Mouse (Mus musculus): Measurements from ENCODE around the gene Ift80. TPM values are rescaled to one million over a fixed set of nuclear protein-coding genes. Genes with fewer than 3 reads are reported as not detected.

The Ift80 gene
- total and polyA plus RNA-seq, 3 experiments = 0.56 to 66.1 (median 17.6) TPM

DNA sequence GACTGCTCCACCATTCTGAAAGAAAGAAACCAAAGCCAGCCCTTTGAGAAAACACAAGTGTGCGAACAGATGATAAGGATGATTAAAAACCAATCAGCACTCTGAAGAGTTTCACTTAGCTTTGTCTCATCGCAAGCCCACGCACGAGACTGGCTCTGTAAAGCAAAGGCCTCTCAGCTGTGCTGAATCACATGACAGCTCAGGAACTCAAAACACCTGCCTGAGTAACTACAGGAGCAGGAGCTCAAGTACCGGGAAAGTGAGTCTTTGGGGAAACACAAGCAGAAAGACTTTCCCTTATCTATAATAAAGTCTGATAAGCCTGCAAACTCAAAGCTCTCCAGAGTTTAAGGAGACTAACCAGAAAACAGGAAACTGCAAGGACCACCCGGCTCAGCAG lies 37.0 kb downstream of the Ift80 start:
- TF ChIP-seq POLR2AphosphoS5 (IDR thresholded peaks at IDR 0.05; ENCODE audit: insufficient replicate concordance, low read depth, low read length) = no peak
- Histone ChIP-seq H3K36me3 (replicated peaks) (peaks cover 44% of the 10 kb centered on the region), H3K4me1 (ENCODE audit: insufficient read depth, low read depth, low read length) (peaks cover 33% of the 10 kb centered on the region), H3K27me3 (ENCODE audit: insufficient read depth, low read length) (no peaks in the 10 kb centered on the region), H3K4me3 (ENCODE audit: low read depth, low read length) (no peak overlapping the region; the same call in 1 of the 2 replicates), H3K9me3 (replicated peaks) (peaks cover 3% of the 10 kb centered on the region; the same call in 1 of the 2 replicates)
- peak; percentile 82 for ATAC-seq (ENCODE audit: extremely low read depth, insufficient number of reproducible peaks, low FRiP score, poor library complexity, severe bottlenecking)
- DNase-seq (ENCODE audit: low spot score) = peak; percentile 8

DNA sequence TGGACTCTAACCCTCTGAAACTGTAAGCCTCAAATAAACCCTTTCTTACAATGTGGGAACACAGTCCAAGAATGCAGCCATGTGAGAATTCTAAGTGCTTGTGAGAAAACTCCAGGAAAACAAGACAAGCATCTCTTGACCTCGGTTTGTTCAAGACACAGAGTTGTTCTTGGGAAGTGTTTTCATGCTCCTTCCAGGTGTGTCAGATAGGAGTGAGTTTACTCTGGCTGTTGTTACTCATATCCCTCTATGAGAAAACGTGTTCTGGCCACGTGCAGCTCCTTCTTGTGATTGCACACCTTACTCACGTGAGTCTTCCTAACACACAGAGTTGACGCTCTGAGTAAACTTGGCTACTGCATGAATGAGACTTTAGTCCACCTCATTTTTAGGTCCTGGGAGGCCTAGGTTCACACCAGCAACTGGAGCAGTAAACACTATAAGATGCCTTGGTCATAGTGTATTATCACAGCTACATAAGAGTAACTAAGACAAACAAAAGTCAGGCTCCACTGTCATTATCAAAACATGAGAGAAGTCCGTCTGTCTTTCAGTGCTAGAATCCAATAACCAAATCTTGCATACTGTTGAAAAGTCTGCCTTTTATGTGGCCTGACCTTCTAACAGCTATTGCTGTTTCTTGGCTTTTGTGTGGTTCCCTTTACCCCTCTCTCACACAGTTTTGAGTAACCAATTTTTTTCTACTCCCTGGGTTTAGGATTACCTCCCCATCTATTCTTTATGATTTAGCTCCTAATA lies 37.7 kb downstream of the Ift80 start:
- H3K4me1 ChIP-seq (ENCODE audit: insufficient read depth, low read depth, low read length) = peaks cover 33% of the 10 kb centered on the region
- H3K9me3 ChIP-seq (replicated peaks) = peaks cover 3% of the 10 kb centered on the region; the same call in 1 of the 2 replicates
- TF ChIP-seq TAL1 (conservative IDR thresholded peaks at IDR 0.05; ENCODE audit: low read depth, low read length) (no peak), GATA2 (IDR thresholded peaks at IDR 0.05; ENCODE audit: borderline replicate concordance, low read depth, low read length) (no peak), CTCF (IDR thresholded peaks at IDR 0.05; ENCODE audit: low read depth, low read length) (no peak), POLR2AphosphoS5 (IDR thresholded peaks at IDR 0.05; ENCODE audit: insufficient replicate concordance, low read depth, low read length) (no peak), GATA1 (IDR thresholded peaks at IDR 0.05; ENCODE audit: borderline replicate concordance, low read length) (no peak)
- peaks cover 44% of the 10 kb centered on the region for H3K36me3 ChIP-seq (replicated peaks)
- H3K27me3 ChIP-seq (ENCODE audit: insufficient read depth, low read length) = no peaks in the 10 kb centered on the region
- no peak overlapping the region for H3K4me3 ChIP-seq (ENCODE audit: low read depth, low read length)
- DNase-seq (ENCODE audit: low spot score) (no peak), ATAC-seq (ENCODE audit: extremely low read depth, insufficient number of reproducible peaks, low FRiP score, poor library complexity, severe bottlenecking) (no peak)

DNA sequence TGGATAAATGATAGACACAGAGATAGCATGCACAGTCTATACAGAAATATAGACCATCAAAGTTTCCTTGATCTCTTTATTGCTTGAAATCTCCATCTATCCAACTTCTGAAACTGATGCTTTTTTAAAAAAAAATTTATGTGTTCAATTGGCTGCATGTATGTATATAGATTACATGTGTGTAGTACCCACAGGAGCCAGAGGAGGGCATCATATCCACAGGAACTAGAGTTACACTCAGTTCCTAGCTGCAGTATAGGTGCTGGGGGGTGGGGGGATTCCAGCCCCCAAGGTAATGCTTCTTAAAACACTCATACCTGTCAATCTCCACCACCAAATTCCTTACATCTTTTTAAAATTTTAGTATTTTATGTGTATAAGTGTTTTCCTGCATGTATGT lies 39.7 kb downstream of the Ift80 start:
- peak; percentile 21; the same call in 1 of the 2 replicates for TF ChIP-seq CTCF (IDR thresholded peaks at IDR 0.05; ENCODE audit: low read depth, low read length)
- TF ChIP-seq GATA2 (IDR thresholded peaks at IDR 0.05; ENCODE audit: borderline replicate concordance, low read depth, low read length) = no peak
- no peak for DNase-seq (ENCODE audit: low spot score)
- H3K36me3 ChIP-seq (replicated peaks) = peaks cover 53% of the 10 kb centered on the region

DNA sequence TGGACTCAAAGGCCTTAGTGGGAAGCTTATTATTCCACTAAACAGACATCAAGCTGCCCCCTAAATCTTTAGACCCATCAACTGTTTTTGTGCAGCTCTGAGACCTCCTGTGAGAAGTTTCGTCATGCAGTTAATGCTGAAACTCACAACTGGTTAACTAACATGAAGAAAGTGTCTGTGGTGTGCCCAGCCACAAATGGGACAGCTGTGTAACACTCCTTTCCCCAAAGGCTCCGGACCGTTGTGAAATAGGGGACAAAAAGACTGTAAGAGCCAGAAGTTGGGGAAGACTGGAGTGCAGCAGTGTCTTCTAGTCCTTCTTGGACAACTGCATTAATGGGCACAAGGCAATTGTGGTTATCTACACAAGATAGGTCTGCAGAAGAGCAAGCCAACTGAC lies 47.0 kb downstream of the Ift80 start:
- Histone ChIP-seq H3K36me3 (replicated peaks) (peaks cover 40% of the 10 kb centered on the region), H3K9me3 (replicated peaks) (no peaks in the 10 kb centered on the region), H3K4me1 (ENCODE audit: insufficient read depth, low read depth, low read length) (no peaks in the 10 kb centered on the region), H3K4me3 (ENCODE audit: low read depth, low read length) (no peak overlapping the region), H3K27me3 (ENCODE audit: insufficient read depth, low read length) (no peaks in the 10 kb centered on the region)
- no peak for TF ChIP-seq TAL1 (conservative IDR thresholded peaks at IDR 0.05; ENCODE audit: low read depth, low read length)
- no peak for TF ChIP-seq POLR2AphosphoS5 (IDR thresholded peaks at IDR 0.05; ENCODE audit: insufficient replicate concordance, low read depth, low read length)
- TF ChIP-seq GATA2 (IDR thresholded peaks at IDR 0.05; ENCODE audit: borderline replicate concordance, low read depth, low read length) = no peak
- no peak for TF ChIP-seq GATA1 (IDR thresholded peaks at IDR 0.05; ENCODE audit: borderline replicate concordance, low read length)
- TF ChIP-seq CTCF (IDR thresholded peaks at IDR 0.05; ENCODE audit: low read depth, low read length) = no peak
- ATAC-seq (ENCODE audit: extremely low read depth, insufficient number of reproducible peaks, low FRiP score, poor library complexity, severe bottlenecking) = no peak
- DNase-seq (ENCODE audit: low spot score) = no peak

More for the DNA sequence above, 39.7 kb downstream of the Ift80 start:
- no peak overlapping the region for H3K4me3 ChIP-seq (ENCODE audit: low read depth, low read length)
- H3K4me1 ChIP-seq (ENCODE audit: insufficient read depth, low read depth, low read length) = peaks cover 25% of the 10 kb centered on the region
- no peaks in the 10 kb centered on the region for H3K27me3 ChIP-seq (ENCODE audit: insufficient read depth, low read length)
- H3K9me3 ChIP-seq (replicated peaks) = peaks cover 3% of the 10 kb centered on the region; the same call in 1 of the 2 replicates
- no peak for ATAC-seq (ENCODE audit: extremely low read depth, insufficient number of reproducible peaks, low FRiP score, poor library complexity, severe bottlenecking)

DNA sequence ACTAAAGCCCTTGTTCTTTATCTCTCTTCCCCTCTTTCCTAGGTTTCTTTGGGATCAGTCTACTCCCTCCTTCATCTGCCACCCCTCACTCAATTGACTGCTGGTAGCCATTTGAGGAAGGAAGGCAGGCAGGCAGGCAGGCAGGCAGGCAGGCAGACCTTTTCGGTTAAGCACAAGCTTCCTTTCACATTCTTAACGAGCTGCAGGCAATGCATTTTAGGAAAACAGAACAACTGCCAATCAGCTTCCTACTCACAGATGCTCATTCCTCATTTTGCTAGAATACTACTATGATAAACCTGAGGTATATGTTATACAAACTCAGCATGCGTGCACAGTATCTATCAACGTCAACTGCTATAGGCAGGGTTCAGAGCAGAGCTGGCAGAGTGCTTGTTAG lies 47.9 kb downstream of the Ift80 start:
- DNase-seq (ENCODE audit: low spot score) (no peak), ATAC-seq (ENCODE audit: extremely low read depth, insufficient number of reproducible peaks, low FRiP score, poor library complexity, severe bottlenecking) (no peak)
- no peak for TF ChIP-seq POLR2AphosphoS5 (IDR thresholded peaks at IDR 0.05; ENCODE audit: insufficient replicate concordance, low read depth, low read length)
- TF ChIP-seq GATA1 (IDR thresholded peaks at IDR 0.05; ENCODE audit: borderline replicate concordance, low read length) = no peak
- TF ChIP-seq GATA2 (IDR thresholded peaks at IDR 0.05; ENCODE audit: borderline replicate concordance, low read depth, low read length) = no peak
- no peak for TF ChIP-seq TAL1 (conservative IDR thresholded peaks at IDR 0.05; ENCODE audit: low read depth, low read length)
- no peak for TF ChIP-seq CTCF (IDR thresholded peaks at IDR 0.05; ENCODE audit: low read depth, low read length)
- H3K36me3 ChIP-seq (replicated peaks) = peaks cover 35% of the 10 kb centered on the region
- peaks cover 2% of the 10 kb centered on the region; the same call in 1 of the 2 replicates for H3K4me1 ChIP-seq (ENCODE audit: insufficient read depth, low read depth, low read length)
- no peak overlapping the region for H3K4me3 ChIP-seq (ENCODE audit: low read depth, low read length)
- no peaks in the 10 kb centered on the region for H3K9me3 ChIP-seq (replicated peaks)
- no peaks in the 10 kb centered on the region for H3K27me3 ChIP-seq (ENCODE audit: insufficient read depth, low read length)

DNA sequence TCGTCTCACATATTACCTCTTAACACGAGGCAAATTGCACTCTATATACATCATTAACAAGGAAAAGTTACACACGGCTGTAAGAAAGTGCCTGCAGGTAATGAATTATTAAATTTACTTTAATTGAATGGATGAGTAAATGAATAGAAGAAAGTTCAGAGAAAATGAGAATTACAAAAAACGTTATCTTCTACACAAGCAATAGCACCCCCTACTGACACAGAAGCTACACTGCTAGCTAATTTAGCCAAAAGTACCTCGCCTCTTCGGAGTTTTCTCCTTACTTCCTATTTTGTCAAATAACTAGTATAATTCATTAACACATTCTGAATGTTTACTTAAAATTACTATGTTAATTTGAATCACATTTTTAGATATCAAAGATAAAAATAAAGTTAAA lies 49.9 kb downstream of the Ift80 start:
- TF ChIP-seq CTCF (IDR thresholded peaks at IDR 0.05; ENCODE audit: low read depth, low read length) (peak; percentile 41), GATA1 (IDR thresholded peaks at IDR 0.05; ENCODE audit: borderline replicate concordance, low read length) (no peak)
- DNase-seq (ENCODE audit: low spot score) (no peak), ATAC-seq (ENCODE audit: extremely low read depth, insufficient number of reproducible peaks, low FRiP score, poor library complexity, severe bottlenecking) (no peak)
- H3K4me1 ChIP-seq (ENCODE audit: insufficient read depth, low read depth, low read length) = peaks cover 2% of the 10 kb centered on the region; the same call in 1 of the 2 replicates
- H3K36me3 ChIP-seq (replicated peaks) = peaks cover 28% of the 10 kb centered on the region
- H3K27me3 ChIP-seq (ENCODE audit: insufficient read depth, low read length) = no peaks in the 10 kb centered on the region
- H3K4me3 ChIP-seq (ENCODE audit: low read depth, low read length) = no peak overlapping the region
- H3K9me3 ChIP-seq (replicated peaks) = no peaks in the 10 kb centered on the region

All from G1E (cell line).